Mouse (Mus musculus) C2C12 (cell line): Measurements from ENCODE around the gene Cdk14.

Experiments used
- CEBPB ChIP-seq: IDR thresholded peaks from one replicate; pipeline ENCODE4 v1.6.1; 2011; ENCODE audit warnings: low read depth, mild to moderate bottlenecking, control low read depth, moderate library complexity
- CTCF ChIP-seq: IDR thresholded peaks from one replicate; pipeline ENCODE4 v1.5.1; 2011; ENCODE audit not compliant: control insufficient read depth, insufficient read depth, insufficient read length
- MAX ChIP-seq: IDR thresholded peaks from one replicate; pipeline ENCODE4 v1.6.1; 2011; ENCODE audit warnings: mild to moderate bottlenecking, control low read depth
- MYOD1 ChIP-seq: IDR thresholded peaks from one replicate; pipeline ENCODE4 v1.6.1; 2011; ENCODE audit warnings: low read depth; ENCODE audit not compliant: control insufficient read depth, insufficient read length
- USF1 ChIP-seq: IDR thresholded peaks from one replicate; pipeline ENCODE4 v1.6.1; 2011; ENCODE audit warnings: low read depth, mild to moderate bottlenecking, control low read depth, moderate library complexity

DNA sequence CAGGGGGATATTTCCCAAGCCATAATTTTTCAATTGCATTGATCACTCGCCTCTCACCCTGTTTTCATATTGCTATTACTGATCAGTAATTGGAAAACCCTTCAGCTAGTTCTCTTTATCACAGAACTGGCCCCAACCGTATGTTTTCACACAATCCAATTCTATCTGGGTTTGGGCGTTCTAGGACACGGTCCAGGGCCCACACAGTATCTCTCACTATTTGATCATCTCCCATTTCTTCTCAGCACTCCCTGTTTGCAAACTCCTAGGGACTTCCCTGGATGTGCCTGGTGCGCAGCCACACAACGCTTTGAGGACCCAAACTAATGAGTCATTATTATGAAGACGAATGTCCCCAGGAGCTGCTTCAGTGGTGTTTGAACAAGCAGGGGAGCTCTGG is 502.4 kb downstream of the Cdk14 start:
- no peak for TF ChIP-seq CTCF
- no peak for TF ChIP-seq MYOD1
- no peak for TF ChIP-seq MAX
- TF ChIP-seq USF1, result no peak
- no peak for TF ChIP-seq CEBPB
